Mouse (Mus musculus): ENCODE measurements at regions not wholly inside any gene's neighbourhood (a gene's known extent, or its start where the extent isn't known, plus 50 kb on each side); places are given as distances from the start of the nearest gene placed in this dataset.

- Histone ChIP-seq H3K4me3 (no peak overlapping the region), H3K4me2 (ENCODE audit: low read depth) (no peak overlapping the region), H3ac (ENCODE audit: control insufficient read depth, insufficient read length) (no peak overlapping the region), H3K79me2 (ENCODE audit: control insufficient read depth, insufficient read depth) (no peaks in the 10 kb centered on the region), H3K36me3 (ENCODE audit: control insufficient read depth, insufficient read depth) (no peaks in the 10 kb centered on the region), H3K27me3 (ENCODE audit: control insufficient read depth, insufficient read depth, insufficient read length) (no peaks in the 10 kb centered on the region)
- no peak for TF ChIP-seq POLR2A (IDR thresholded peaks at IDR 0.05; ENCODE audit: insufficient read length, low read depth)
- TF ChIP-seq MAX (IDR thresholded peaks at IDR 0.05; ENCODE audit: low read depth) = no peak
- TF ChIP-seq POLR2AphosphoS2 (IDR thresholded peaks at IDR 0.05; ENCODE audit: insufficient read length, low read depth) = no peak
Observed at GRCm38 (mm10) chr3:70248655-70249054, 241.2 kb downstream of the Otol1 start.

- Histone ChIP-seq H3K36me3 (ENCODE audit: control insufficient read depth, insufficient read depth) (no peaks in the 10 kb centered on the region), H3K27me3 (ENCODE audit: control insufficient read depth, insufficient read depth, insufficient read length) (no peaks in the 10 kb centered on the region), H3K4me2 (ENCODE audit: low read depth) (no peak overlapping the region), H3K4me3 (no peak overlapping the region), H3ac (ENCODE audit: control insufficient read depth, insufficient read length) (no peak overlapping the region), H3K79me2 (ENCODE audit: control insufficient read depth, insufficient read depth) (no peaks in the 10 kb centered on the region)
- no peak for TF ChIP-seq MYOG (IDR thresholded peaks at IDR 0.05; ENCODE audit: control insufficient read depth in 1 of 3, insufficient read depth in 1 of 3, insufficient read length in 2 of 3, low read depth in 2 of 3)
- TF ChIP-seq POLR2AphosphoS2 (IDR thresholded peaks at IDR 0.05; ENCODE audit: insufficient read length, low read depth) = no peak
- no peak for TF ChIP-seq CEBPB (IDR thresholded peaks at IDR 0.05; ENCODE audit: insufficient read depth, poor library complexity, severe bottlenecking)
- no peak for TF ChIP-seq USF1 (IDR thresholded peaks at IDR 0.05; ENCODE audit: low read depth)
- TF ChIP-seq E2F4 (IDR thresholded peaks at IDR 0.05; ENCODE audit: insufficient read depth) = no peak
- TF ChIP-seq TCF3 (IDR thresholded peaks at IDR 0.05; ENCODE audit: insufficient read length, low read depth) = no peak
- TF ChIP-seq MAX (IDR thresholded peaks at IDR 0.05; ENCODE audit: low read depth) = no peak
- TF ChIP-seq SRF (IDR thresholded peaks at IDR 0.05; ENCODE audit: control insufficient read depth, insufficient read length, low read depth) = no peak
- TF ChIP-seq POLR2A (IDR thresholded peaks at IDR 0.05; ENCODE audit: insufficient read length, low read depth) = no peak
- TF ChIP-seq REST (IDR thresholded peaks at IDR 0.05; ENCODE audit: insufficient read depth, insufficient read length) = no peak
Observed at GRCm38 (mm10) chr3:70249922-70250321, 242.5 kb downstream of the Otol1 start.

GRCm38 (mm10) chr3:70250733-70251132 lies 243.3 kb downstream of the Otol1 start:
- no peaks in the 10 kb centered on the region for H3K36me3 ChIP-seq (ENCODE audit: control insufficient read depth, insufficient read depth)
- no peak overlapping the region for H3K4me3 ChIP-seq
- H3K4me2 ChIP-seq (ENCODE audit: low read depth) = no peak overlapping the region
- H3K79me2 ChIP-seq (ENCODE audit: control insufficient read depth, insufficient read depth) = no peaks in the 10 kb centered on the region
- no peaks in the 10 kb centered on the region for H3K27me3 ChIP-seq (ENCODE audit: control insufficient read depth, insufficient read depth, insufficient read length)
- H3ac ChIP-seq (ENCODE audit: control insufficient read depth, insufficient read length) = no peak overlapping the region
- TF ChIP-seq POLR2A (IDR thresholded peaks at IDR 0.05; ENCODE audit: insufficient read length, low read depth) = no peak
- no peak for TF ChIP-seq E2F4 (IDR thresholded peaks at IDR 0.05; ENCODE audit: insufficient read depth)
- TF ChIP-seq TCF3 (IDR thresholded peaks at IDR 0.05; ENCODE audit: insufficient read length, low read depth) = no peak
- no peak for TF ChIP-seq REST (IDR thresholded peaks at IDR 0.05; ENCODE audit: insufficient read depth, insufficient read length)
- TF ChIP-seq MYOG (IDR thresholded peaks at IDR 0.05; ENCODE audit: control insufficient read depth in 1 of 3, insufficient read depth in 1 of 3, insufficient read length in 2 of 3, low read depth in 2 of 3) = no peak
- no peak for TF ChIP-seq CEBPB (IDR thresholded peaks at IDR 0.05; ENCODE audit: insufficient read depth, poor library complexity, severe bottlenecking)
- TF ChIP-seq USF1 (IDR thresholded peaks at IDR 0.05; ENCODE audit: low read depth) = no peak
- TF ChIP-seq MAX (IDR thresholded peaks at IDR 0.05; ENCODE audit: low read depth) = no peak
- no peak for TF ChIP-seq SRF (IDR thresholded peaks at IDR 0.05; ENCODE audit: control insufficient read depth, insufficient read length, low read depth)
- no peak for TF ChIP-seq MYOD1 (IDR thresholded peaks at IDR 0.05; ENCODE audit: control insufficient read depth in 1 of 3, insufficient read length in 2 of 3, low read depth in 2 of 3)

GRCm38 (mm10) chr3:70263318-70263717 lies 255.9 kb downstream of the Otol1 start:
- Histone ChIP-seq H3K4me2 (ENCODE audit: low read depth) (no peak overlapping the region), H3K36me3 (ENCODE audit: control insufficient read depth, insufficient read depth) (no peaks in the 10 kb centered on the region), H3K27me3 (ENCODE audit: control insufficient read depth, insufficient read depth, insufficient read length) (no peaks in the 10 kb centered on the region), H3K79me2 (ENCODE audit: control insufficient read depth, insufficient read depth) (no peaks in the 10 kb centered on the region), H3K4me3 (no peak overlapping the region), H3ac (ENCODE audit: control insufficient read depth, insufficient read length) (no peak overlapping the region)
- TF ChIP-seq CEBPB (IDR thresholded peaks at IDR 0.05; ENCODE audit: insufficient read depth, poor library complexity, severe bottlenecking) (no peak), TCF12 (IDR thresholded peaks at IDR 0.05; ENCODE audit: insufficient read depth, poor library complexity, severe bottlenecking) (no peak), E2F4 (IDR thresholded peaks at IDR 0.05; ENCODE audit: insufficient read depth) (no peak), POLR2AphosphoS2 (IDR thresholded peaks at IDR 0.05; ENCODE audit: insufficient read length, low read depth) (no peak), TCF3 (IDR thresholded peaks at IDR 0.05; ENCODE audit: insufficient read length, low read depth) (no peak), POLR2A (IDR thresholded peaks at IDR 0.05; ENCODE audit: insufficient read length, low read depth) (no peak), MAX (IDR thresholded peaks at IDR 0.05; ENCODE audit: low read depth) (no peak), USF1 (IDR thresholded peaks at IDR 0.05; ENCODE audit: low read depth) (no peak), MYOG (IDR thresholded peaks at IDR 0.05; ENCODE audit: control insufficient read depth in 1 of 3, insufficient read depth in 1 of 3, insufficient read length in 2 of 3, low read depth in 2 of 3) (no peak), REST (IDR thresholded peaks at IDR 0.05; ENCODE audit: insufficient read depth, insufficient read length) (no peak), SRF (IDR thresholded peaks at IDR 0.05; ENCODE audit: control insufficient read depth, insufficient read length, low read depth) (no peak)

GRCm38 (mm10) chr3:70288590-70289388 lies 281.4 kb downstream of the Otol1 start:
- TF ChIP-seq POLR2AphosphoS2 (IDR thresholded peaks at IDR 0.05; ENCODE audit: insufficient read length, low read depth) = no peak
- TF ChIP-seq USF1 (IDR thresholded peaks at IDR 0.05; ENCODE audit: low read depth) = no peak
- TF ChIP-seq TCF12 (IDR thresholded peaks at IDR 0.05; ENCODE audit: insufficient read depth, poor library complexity, severe bottlenecking) = no peak
- TF ChIP-seq MYOG (IDR thresholded peaks at IDR 0.05; ENCODE audit: control insufficient read depth in 1 of 3, insufficient read depth in 1 of 3, insufficient read length in 2 of 3, low read depth in 2 of 3) = no peak
- TF ChIP-seq CEBPB (IDR thresholded peaks at IDR 0.05; ENCODE audit: insufficient read depth, poor library complexity, severe bottlenecking) = no peak
- no peak for TF ChIP-seq POLR2A (IDR thresholded peaks at IDR 0.05; ENCODE audit: insufficient read length, low read depth)
- TF ChIP-seq TCF3 (IDR thresholded peaks at IDR 0.05; ENCODE audit: insufficient read length, low read depth) = no peak
- no peak for TF ChIP-seq REST (IDR thresholded peaks at IDR 0.05; ENCODE audit: insufficient read depth, insufficient read length)
- TF ChIP-seq MYOD1 (IDR thresholded peaks at IDR 0.05; ENCODE audit: control insufficient read depth in 1 of 3, insufficient read length in 2 of 3, low read depth in 2 of 3) = no peak
- no peak for TF ChIP-seq SRF (IDR thresholded peaks at IDR 0.05; ENCODE audit: control insufficient read depth, insufficient read length, low read depth)
- TF ChIP-seq E2F4 (IDR thresholded peaks at IDR 0.05; ENCODE audit: insufficient read depth) = no peak
- no peak for TF ChIP-seq MAX (IDR thresholded peaks at IDR 0.05; ENCODE audit: low read depth)
- no peak overlapping the region for H3K4me3 ChIP-seq

More at GRCm38 (mm10) chr3:70288590-70289388, 281.4 kb downstream of the Otol1 start:
- Histone ChIP-seq H3K4me2 (ENCODE audit: low read depth) (no peak overlapping the region), H3K36me3 (ENCODE audit: control insufficient read depth, insufficient read depth) (no peaks in the 10 kb centered on the region), H3K27me3 (ENCODE audit: control insufficient read depth, insufficient read depth, insufficient read length) (no peaks in the 10 kb centered on the region), H3ac (ENCODE audit: control insufficient read depth, insufficient read length) (no peak overlapping the region), H3K79me2 (ENCODE audit: control insufficient read depth, insufficient read depth) (no peaks in the 10 kb centered on the region)

Data from myocyte (in vitro differentiated cells).